Mouse (Mus musculus) c-Kit-negative CD71-positive TER-119-positive erythroid progenitor cells, embryonic 14.5 days (primary cell): ENCODE results near the gene Spem1.

Experiments used
- DNase-seq: peaks from one replicate; pipeline ENCODE4 v3.0.0-alpha.2; 2013; ENCODE audit warnings: low read depth, low spot score

Spem1 gene

DNA sequence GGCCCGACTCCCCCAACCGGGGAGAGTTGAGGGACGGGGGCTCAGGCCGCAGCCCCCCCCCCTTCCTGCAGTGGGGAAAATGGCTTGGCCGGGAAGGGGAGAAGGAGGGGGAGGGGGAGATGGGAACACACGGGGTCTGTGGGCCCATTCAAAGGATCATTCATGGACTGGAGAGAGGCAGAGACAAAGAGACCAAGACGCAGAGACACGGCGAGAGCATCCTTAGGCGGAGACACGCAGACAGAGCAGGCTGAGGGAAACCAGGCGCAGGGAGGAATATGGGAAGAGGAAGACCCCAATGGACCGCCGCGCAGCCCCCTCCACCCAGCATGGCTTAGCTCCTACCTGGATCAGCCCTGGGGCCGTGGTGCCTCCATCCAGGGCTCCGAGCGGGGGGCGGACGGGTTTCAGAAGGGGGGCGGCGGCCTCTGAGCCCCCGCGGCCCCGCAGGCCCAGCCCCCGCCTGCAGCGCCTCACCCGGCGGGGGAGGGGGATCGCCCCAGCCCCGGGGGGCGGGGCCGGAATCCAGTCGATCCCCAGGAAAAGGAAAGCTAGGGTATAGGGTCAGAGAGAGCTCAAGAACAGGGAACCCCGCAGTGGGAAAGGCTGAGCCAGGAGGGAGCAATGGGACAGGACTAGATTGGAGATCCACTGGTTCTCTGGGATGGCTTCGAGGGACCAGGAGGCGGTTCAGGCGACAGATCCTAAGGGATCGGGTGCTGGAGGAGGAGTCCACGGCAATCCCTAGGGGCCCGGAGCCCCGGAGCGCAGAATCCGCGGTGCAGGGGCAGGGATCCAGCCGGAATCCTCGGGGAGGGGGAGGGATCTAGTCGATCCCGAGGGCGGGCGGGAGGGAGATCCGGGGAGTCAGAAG lies 15.0 kb upstream of the Spem1 start:
- DNase-seq, result no peak

DNA sequence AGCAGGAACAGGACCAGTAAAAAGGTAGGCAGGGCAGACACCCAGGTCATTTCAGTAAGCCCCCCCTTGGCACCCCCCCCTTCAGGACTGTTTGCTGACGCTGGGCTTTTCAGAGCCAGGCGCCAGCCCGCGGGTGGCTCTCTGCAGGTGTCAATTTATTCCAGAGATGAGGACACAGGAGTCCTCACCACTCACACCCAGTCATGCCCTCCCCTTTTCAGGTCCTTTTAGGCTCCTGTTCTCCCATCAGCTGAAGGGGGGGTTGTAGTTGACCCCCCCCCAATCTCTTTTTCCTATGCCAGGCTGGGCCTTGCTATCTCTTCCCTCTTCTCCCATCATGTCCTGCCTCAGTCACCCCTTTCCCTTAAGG lies 14.0 kb upstream of the Spem1 start:
- DNase-seq, result no peak

DNA sequence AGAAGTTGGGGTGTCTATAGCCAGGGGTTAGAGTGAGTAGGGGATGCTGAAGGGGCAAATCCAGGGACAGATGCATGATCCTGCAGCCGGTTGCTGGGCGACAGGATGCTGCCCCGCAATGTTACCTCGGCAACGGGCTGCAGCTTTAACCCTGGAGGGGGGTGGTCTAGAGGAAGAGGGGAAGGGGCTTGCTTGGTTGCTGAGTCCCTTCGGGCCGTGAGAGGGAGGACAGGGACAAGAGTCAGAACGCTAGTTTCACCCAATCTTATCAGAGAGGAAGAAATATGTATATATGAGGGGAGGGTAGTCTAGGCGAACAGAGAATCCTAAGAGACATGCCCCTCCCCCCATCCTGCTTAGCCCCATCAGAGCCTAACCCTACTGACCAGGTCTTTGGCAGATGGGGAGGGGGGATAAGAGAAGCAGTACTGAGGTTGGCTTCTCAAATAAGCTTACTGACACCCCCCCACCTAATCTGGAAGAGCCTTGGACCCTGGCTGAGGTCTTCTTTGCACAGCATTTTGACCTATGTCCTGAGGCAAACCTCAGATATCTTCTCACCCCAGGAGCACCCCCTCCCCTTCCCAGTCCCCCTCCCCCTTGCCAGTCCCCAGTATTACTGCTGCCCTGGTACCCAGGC lies 13.5 kb upstream of the Spem1 start:
- DNase-seq, result no peak

DNA sequence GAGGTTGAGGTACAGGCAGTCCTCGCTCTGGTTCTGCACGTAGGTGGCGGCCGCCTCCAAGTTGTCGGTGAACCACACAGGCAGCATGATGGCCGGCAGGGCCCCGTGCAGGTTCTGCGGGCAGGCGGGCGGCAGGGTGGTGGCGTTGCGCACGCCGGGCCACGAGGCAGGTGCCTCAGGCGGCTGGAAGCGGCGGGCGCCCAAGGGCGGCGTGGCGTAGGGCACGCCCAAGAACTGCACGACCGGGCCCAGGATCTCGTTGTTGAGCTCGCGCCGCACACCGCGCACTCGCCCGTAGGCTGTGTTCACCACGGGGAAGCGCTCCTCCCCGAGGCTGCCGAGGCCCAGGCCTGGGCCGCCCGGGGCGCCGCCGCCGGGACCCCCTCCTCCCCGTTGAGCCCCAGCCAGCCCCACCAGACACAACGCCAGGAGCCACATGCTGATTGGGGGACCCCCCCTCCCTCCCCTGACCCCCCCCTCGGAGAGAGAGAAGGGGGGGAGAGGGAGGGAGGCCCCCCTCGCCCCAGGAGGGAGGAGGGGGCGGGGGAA lies 12.1 kb upstream of the Spem1 start:
- peak; percentile 47 for DNase-seq

DNA sequence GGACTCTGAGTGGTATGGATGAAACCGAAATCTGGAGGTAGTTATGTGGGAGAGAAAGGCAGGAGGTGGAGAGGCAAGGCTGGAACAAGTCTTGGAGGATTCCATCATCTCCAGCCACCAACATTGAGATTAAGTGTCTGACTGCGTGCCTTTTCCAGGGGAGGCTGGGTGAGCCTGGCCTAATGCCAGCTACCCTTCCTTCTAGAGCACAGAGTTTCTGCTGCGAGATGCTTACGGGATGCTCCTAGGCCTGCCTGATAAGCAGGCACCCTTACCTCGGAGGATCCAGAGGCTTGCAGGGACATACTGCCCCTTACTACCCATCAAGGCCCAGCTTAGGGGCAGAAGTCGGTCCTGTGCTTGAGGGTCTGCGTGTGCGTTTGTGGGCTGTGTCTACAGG lies 11.6 kb upstream of the Spem1 start:
- no peak for DNase-seq

DNA sequence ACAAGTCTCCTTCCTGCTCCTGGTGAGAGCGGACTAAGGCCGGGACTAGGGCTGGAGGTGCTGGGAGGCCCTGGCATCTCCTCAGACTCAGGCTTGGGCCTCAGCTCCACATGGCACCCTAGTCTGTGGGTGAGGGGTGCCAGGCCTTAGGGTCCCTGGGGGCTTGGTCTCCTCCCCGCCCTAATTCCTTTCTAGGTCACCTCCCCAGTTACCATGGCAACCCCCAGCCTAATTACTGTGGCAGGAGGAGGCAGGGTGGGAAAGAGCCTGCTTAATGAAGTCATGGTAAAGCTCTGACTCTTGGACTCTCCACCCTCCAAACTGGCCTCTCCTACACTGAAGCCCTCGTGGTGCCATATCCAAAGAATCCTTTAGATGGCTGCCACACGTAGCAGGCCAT lies 6.9 kb upstream of the Spem1 start:
- no peak for DNase-seq

DNA sequence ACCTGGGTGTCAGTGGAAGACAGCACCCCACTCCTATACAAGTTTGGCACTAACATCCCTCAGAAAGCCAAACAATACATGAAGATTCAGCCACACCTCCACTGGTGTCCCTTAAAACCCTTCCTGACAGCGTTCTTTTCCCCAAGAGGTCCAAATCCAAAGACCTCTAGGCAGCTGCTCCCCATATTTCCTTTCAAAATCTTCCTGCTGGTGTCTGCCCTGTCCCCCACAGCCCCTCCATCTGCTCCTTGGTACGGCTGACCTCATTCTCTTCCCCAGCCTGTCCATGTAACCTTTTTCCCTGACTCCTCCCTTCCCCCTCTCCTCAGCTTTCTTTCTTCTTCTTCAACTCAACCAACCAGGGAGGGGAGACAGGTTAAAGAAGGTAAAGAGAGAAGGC lies 1.5 kb upstream of the Spem1 start:
- no peak for DNase-seq

DNA sequence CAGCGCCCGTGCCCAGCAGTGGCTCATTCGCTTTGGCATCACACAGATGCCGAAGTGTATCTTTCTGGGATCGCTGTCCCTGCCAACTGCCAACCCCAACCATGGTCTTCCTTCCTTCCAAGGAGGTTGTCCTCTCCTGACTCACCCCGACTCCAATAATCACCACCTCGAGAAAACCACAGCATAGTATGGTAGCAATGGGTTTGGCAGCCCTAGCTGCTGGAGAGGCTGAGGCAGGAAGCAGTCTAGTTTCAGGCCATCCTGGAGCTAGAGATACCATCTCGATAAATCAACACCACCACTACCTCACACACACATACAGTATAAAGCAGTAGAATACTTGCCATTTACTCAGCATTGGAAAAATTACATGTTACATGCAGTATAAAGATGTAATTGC lies 3.1 kb downstream of the Spem1 start:
- no peak for DNase-seq

DNA sequence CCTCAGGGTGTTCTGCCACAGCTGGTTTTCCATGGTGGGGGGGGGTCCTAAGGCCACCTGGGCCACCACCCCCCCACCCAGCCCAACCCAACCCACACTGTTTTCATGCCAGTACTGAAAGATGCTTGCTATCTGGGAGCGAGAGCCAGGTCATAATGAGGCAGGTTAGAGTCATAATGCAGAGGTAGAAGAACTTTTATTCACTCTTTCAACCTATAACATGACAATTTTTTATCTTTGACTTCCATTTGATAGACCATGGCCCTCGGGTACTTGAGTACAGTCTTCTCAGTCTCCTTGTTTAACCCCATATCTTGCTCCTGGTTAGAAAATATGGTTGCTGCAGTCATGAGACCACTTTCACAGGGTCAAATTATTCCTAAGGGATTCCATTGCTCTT lies 3.6 kb downstream of the Spem1 start, which contains the start of gene Spem2:
TSS of gene Spem2 (minus strand) at position 101 of the 400 bp plus-strand sequence.
- DNase-seq, result no peak

DNA sequence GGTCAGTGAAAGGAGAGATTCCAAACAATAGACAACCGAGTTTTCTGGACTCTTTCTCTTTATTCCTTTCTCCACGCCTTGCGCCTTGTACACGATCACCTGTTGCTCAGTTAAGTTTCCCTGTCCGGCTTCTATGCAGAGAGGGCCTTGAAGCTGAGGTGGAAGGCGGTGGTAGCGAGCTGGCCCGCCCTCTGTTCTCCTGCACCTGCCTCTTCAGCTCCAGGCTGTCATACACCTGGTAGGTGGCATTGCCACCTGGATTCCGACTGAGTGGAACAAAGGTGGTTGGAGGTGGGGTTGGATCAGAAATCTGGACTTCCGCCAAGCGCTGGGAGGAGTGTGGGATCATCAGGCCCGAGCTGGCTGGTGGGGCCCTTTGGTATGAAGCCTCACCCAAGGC lies 5.5 kb downstream of the Spem1 start:
- DNase-seq, result no peak

DNA sequence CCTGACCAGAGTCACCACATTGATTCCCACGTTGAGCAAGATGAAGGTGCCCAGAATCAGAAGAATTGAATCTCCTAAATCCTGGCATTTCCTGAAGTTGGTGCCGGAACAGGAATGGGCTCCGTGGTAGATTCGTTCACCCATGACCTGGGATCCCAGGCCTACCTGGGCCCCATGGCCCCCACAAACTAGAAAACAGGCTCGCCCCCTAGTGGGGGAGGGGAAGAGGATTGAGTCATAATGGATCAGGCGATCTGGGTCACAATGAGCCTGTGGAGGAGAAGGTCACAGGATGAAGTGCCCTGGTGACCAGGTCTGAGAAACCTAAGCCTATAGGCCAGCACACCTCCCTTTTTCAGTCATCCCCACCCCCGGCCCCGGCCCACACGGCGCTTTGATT lies 6.8 kb downstream of the Spem1 start, which contains the start of gene Gm39566:
TSS of gene Gm39566 (minus strand) at position 144 of the 400 bp plus-strand sequence.
- DNase-seq, result no peak

DNA sequence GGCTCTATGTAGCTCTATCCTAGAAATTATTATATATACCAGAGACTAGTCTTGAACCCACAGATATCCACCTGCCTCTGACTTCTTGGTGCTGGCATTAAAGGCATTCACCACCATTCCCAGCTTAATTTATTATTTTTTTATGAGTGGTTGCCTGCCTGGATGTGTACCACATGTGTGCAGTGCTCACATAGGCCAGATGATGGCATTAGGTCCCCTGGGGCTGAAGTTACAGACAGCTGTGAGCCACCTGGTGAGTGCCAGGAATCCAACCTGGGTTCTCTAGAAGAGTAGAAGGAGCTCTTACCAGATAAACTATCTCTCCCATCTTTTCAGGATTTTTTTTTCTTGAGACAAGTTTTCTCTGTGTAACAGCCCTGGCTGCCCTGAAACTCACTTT lies 11.7 kb downstream of the Spem1 start:
- DNase-seq, result no peak

DNA sequence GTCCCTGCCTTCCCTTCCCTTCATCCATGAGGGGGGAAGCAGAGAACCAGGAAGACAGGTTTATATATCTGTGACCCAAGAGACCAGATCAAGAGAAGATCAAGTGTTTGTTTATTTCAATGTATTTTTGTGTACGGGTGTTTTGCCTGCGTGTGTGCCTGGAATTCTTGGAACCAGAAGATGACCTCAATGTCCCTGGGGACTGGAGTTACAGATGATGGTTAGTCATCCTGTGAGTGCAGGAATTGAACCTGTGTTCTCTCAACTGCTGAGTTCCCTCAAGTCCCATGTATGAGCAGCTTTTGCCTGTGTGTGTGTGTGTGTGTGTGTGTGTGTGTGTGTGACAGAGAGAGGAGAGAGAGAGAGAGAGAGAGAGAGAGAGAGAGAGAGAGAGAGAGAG lies 14.3 kb downstream of the Spem1 start:
- DNase-seq, result no peak

DNA sequence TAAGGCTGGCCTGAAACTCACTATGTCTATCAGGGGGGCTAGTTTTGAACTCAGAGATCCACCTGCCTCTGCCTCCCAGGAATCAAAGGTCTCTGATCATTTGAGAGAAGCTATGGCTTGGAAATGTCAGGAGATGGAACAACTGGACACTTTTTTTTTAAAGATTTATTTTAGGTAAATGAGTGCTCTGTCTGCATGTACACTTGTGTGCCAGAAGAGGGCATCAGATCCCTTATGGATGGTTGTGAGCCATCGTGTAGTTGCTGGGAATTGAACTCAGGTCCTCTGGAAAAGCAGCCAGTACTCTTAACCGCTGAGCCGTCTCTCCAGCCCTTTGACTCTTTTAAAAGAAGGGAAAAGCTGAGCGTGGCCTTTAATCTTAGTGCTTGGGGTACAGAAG lies 15.6 kb downstream of the Spem1 start:
- no peak for DNase-seq

DNA sequence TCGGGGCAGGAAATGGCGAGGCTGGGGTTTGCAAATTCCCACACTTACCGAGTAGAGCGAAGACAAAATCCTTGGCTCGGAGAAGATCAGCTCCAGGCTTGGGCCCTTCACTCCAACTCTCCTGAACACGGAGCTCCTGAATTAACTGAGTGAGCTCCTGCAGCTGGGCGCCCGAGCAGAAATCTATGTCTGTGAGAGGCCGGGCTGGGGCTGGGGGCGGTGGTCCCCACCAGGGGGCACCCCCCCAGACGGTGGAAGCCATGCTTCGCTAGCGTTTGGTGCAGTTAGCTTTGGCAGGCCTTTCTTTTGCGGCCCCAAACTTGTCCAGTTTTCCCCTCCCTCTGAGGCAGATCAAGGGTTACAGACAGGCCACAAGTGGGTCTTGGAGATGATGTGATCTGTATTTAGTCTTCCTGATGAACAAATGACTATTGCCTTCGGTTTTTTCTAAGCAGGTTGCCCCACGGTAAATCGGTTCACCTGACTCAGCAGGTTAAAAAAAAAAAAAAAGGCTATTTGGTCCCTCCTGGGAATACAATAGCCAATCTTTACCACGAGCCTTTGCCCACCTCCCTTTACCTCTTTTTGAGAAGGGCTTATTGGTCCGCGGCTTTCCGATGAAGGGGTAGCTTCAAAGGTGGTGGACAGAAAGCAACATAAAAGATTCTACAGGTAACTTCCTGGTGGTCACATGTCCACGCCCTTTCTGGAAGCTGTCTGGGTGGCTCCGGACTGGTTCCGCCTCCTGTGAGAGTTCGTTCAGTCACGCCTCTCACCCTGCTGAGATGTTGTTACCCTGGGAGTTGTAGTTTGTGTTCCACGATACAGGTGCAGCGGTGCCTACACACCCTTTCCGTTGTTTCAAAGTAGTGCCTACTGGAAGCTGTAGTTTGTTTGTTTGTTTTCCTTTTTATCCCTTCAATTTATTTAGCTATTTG lies 16.7 kb downstream of the Spem1 start, which contains the start of gene Tmem102:
TSS of gene Tmem102 (minus strand) at position 653 of the 938 bp plus-strand sequence.
- no peak for DNase-seq

DNA sequence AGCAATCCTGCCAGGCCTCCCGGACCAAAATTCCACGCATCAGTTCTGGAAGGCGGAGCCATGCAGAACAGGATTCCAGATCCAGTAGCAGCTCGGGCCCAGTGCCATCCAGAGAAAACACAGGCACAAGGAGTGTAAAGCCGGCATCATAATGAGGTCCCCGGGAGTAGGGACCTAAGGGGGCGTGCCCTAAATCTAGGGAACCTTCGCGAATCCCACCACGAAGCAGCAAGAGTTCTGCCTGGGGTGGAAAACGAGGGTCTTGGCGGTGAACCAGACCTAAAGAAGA lies 17.4 kb downstream of the Spem1 start:
- DNase-seq, result no peak

DNA sequence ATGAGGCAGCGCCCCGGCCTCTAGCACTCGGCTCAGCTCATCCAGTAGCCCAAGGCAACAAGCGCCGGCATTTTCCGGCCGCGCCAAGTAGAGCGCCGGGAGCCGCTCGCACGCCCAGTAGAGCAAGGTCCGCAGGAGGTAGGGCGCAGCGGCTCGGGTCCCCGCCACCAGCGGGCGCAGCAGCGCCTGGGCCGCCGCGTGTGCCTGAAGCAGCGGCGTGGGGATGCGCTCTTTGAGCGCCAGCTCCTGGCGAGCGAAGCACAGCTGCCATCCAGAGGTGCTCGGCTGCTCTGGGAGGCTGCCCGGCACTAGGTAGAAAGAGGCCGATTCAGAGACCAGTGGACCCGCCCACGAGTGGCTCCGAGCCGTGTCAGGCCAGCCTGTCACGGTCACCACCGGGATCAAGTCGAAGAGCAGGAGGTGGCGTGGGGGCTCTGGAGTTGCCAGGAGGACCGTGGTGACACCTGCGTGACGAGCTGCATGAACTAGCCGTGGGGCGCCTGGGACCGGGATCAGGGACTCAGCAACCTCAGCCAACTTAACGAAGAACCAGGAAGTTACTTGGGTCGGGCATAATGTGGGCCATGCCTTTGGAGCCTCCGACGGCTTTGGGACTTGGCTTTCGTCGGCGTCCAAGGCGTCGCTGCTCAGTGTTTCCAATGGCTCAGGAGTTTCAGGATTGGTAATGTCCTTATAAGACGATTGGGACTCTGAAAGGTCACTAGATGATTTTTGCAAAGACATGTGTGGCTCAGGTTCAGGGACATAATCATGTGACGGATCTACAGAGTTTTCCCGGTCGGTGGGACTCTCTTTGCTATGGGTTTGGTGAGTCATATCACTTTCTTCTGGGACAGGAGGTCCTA lies 18.0 kb downstream of the Spem1 start:
- DNase-seq, result no peak

DNA sequence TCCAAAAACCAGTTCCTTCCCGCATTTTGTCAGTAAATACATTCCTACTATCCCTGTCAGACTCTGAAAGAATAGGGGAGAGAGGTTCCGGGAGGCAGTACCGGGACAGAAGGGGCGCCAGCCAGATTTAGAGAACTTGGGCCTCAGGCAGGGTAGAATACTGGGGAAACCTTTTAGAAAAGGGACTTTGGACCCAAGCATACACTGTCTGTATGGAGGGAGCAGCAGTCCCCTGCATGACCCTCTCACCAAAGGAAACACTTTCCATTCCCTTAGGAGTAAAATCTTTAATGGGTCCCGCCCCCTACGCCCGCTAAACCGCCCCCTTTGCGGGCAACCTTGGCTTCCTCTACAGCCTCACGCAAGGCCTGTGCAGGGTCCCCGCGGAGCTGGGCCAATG lies 18.7 kb downstream of the Spem1 start:
- no peak for DNase-seq

DNA sequence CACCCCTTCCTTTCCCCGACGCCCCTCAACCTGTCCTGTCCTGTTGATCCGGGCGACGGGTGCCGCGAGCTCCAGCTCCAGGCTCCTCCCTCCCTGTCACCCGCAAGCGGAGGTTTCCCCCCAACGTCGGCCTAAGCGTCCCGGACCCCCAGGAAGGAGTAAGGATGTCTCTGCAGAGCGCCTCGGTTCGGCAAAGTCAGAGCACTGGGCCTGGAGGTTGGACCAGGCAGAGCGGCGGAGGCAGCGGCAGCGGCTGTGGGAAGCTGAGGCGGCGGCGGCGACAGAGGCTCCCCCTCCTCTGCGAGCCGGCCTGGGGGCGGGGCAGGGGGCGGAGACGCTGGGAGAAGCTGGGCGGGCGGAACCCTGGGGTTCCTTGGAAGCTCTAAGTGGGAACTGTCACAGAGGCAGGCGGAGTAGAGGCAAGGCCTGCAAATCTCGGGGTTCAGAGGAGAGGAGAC lies 19.3 kb downstream of the Spem1 start:
- DNase-seq, result no peak

DNA sequence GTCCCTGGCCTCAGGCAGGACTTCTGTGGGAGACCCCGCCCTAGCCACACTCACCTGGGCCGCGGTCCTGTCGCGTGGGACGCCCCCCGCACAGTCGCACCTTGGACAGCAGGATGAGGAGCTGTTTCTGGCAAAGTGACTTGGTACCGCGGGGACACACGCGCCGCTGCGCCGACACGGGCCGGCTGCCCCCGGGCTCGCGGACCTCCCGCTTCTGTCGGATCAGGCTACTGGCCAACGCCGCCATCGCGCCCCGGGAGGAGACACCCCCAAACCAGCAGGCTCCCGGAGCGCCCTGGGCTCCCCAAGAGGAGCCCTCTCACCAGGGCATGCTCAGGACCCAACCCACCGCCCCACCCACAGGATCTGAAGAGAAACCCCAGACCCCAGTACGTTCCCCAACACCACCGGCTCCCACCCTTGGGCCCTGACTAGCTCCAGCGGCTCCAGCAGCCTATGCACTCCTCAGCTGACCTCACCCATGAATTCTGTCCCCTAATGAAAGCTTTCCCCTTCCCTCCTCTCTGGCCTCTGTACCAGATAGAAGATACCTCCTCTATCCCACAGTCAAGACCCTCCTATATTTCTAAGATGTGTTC lies 20.5 kb downstream of the Spem1 start, which contains the start of gene Fgf11:
TSS of gene Fgf11 (minus strand) at position 479 of the 599 bp plus-strand sequence.
- no peak for DNase-seq
